Mouse (Mus musculus) lung, embryonic 14.5 days (tissue): ENCODE data around the gene Gfra1. TPM values are rescaled to one million over a fixed set of nuclear protein-coding genes. Genes with fewer than 3 reads are reported as not detected.
A peak's percentile ranks its signal among the peaks of the same experiment; 100 is the strongest.

ENCODE experiments used
- ATAC-seq: fragments of 200-750 bp; cut with Nextera tagmentation; 2 replicates; pipeline ENCODE4 v1.8.0; 2017; ENCODE audit warnings: mild to moderate bottlenecking, moderate TSS enrichment, moderate library complexity; ENCODE audit not compliant: insufficient read depth
- DNase-seq: peaks from one replicate; pipeline ENCODE4 v3.0.0-alpha.2; 2015
- H3K27ac ChIP-seq: fragments of 300-500 bp; sonication (generic); 2 replicates; pipeline ENCODE4 v1.5.1; 2014; ENCODE audit warnings: low read depth, mild to moderate bottlenecking, moderate library complexity
- H3K27me3 ChIP-seq: fragments of 300-500 bp; sonication (generic); 2 replicates; pipeline ENCODE4 v1.6.1; 2014; ENCODE audit warnings: low read length, control low read depth; ENCODE audit not compliant: insufficient read depth
- H3K36me3 ChIP-seq: fragments of 300-500 bp; sonication (generic); 2 replicates; pipeline ENCODE4 v1.6.1; 2014; ENCODE audit warnings: control low read depth; ENCODE audit not compliant: insufficient read depth
- H3K4me1 ChIP-seq: fragments of 300-500 bp; sonication (generic); 2 replicates; pipeline ENCODE4 v1.6.1; 2014; ENCODE audit warnings: antibody characterized with exemption, control low read depth; ENCODE audit not compliant: insufficient read depth
- H3K4me2 ChIP-seq: fragments of 300-500 bp; sonication (generic); 2 replicates; pipeline ENCODE4 v1.6.1; 2014; ENCODE audit warnings: mild to moderate bottlenecking
- H3K4me3 ChIP-seq: fragments of 300-500 bp; sonication (generic); 2 replicates; pipeline ENCODE4 v1.5.1; 2014; ENCODE audit warnings: low read depth, low read length
- H3K9ac ChIP-seq: fragments of 300-500 bp; sonication (generic); 2 replicates; pipeline ENCODE4 v1.6.1; 2014
- H3K9me3 ChIP-seq: fragments of 300-500 bp; sonication (generic); 2 replicates; pipeline ENCODE4 v1.6.1; 2016; ENCODE audit warnings: low read depth, low read length, control low read depth
- CTCF ChIP-seq: IDR thresholded peaks from 2 replicates; pipeline ENCODE4 v1.5.1; 2016; ENCODE audit warnings: antibody characterized with exemption, low read depth
- WGBS: fragments of 180-500 bp; shearing (Covaris S2); extraction: QIAGEN DNeasy Blood & Tissue Kit; methylation state at CpG from one replicate; pipeline ENCODE4 v1.1.7; 2014; 5-methylcytosine and 5-hydroxymethylcytosine counted together
- polyA plus RNA-seq: library from polyadenylated mRNA; unstranded; fragments of >200 nt; fragmentation: Nextera tagmentation; extraction: Ambion mirVana; gene quantifications from 2 replicates; pipeline ENCODE4 v1.2.1, GENCODE M21; 2014

Gfra1 gene
- polyA plus RNA-seq, 1 experiment from 2014 or later, result 6.7 TPM

- Histone ChIP-seq H3K27me3 (no peaks in the 10 kb centered on the region), H3K4me1 (no peaks in the 10 kb centered on the region), H3K27ac (no peak overlapping the region), H3K9me3 (no peaks in the 10 kb centered on the region), H3K9ac (no peak overlapping the region), H3K4me2 (no peak overlapping the region), H3K4me3 (no peak overlapping the region), H3K36me3 (no peaks in the 10 kb centered on the region)
- 75% methylated on average over 14 of the region's 14 CpGs for WGBS
- no peak for TF ChIP-seq CTCF
- DNase-seq, result no peak
- ATAC-seq, result no peak
Observed at GRCm38 (mm10) chr19:58295986-58296841, 159.5 kb downstream of the Gfra1 start.

- ATAC-seq, result no peak
- Histone ChIP-seq H3K4me1 (no peaks in the 10 kb centered on the region), H3K27me3 (no peaks in the 10 kb centered on the region), H3K27ac (no peak overlapping the region), H3K9ac (no peak overlapping the region), H3K4me3 (no peak overlapping the region), H3K36me3 (no peaks in the 10 kb centered on the region), H3K4me2 (no peak overlapping the region), H3K9me3 (no peaks in the 10 kb centered on the region)
- DNase-seq, result peak; percentile 21
- TF ChIP-seq CTCF, result no peak
- WGBS, result 48% methylated on average over 6 of the region's 6 CpGs
Observed at GRCm38 (mm10) chr19:58288145-58288544, 167.6 kb downstream of the Gfra1 start.

- Histone ChIP-seq H3K4me2 (no peak overlapping the region), H3K27me3 (no peaks in the 10 kb centered on the region), H3K4me1 (no peaks in the 10 kb centered on the region), H3K4me3 (no peak overlapping the region), H3K9me3 (no peaks in the 10 kb centered on the region), H3K9ac (no peak overlapping the region), H3K36me3 (no peaks in the 10 kb centered on the region), H3K27ac (no peak overlapping the region)
- ATAC-seq, result no peak
- DNase-seq, result no peak
- 66% methylated on average over 9 of the region's 9 CpGs for WGBS
- no peak for TF ChIP-seq CTCF
Observed at GRCm38 (mm10) chr19:58275281-58275680, 180.4 kb downstream of the Gfra1 start.

- ATAC-seq (no peak), DNase-seq (peak; percentile 41)
- TF ChIP-seq CTCF, result no peak
- Histone ChIP-seq H3K4me2 (no peak overlapping the region), H3K4me3 (no peak overlapping the region), H3K27ac (no peak overlapping the region), H3K36me3 (no peaks in the 10 kb centered on the region), H3K9me3 (no peaks in the 10 kb centered on the region), H3K9ac (no peak overlapping the region), H3K4me1 (no peaks in the 10 kb centered on the region), H3K27me3 (no peaks in the 10 kb centered on the region)
- 81% methylated on average over 8 of the region's 8 CpGs for WGBS
Observed at GRCm38 (mm10) chr19:58271815-58272214, 183.9 kb downstream of the Gfra1 start.

- Histone ChIP-seq H3K9ac (no peak overlapping the region), H3K27me3 (no peaks in the 10 kb centered on the region), H3K27ac (no peak overlapping the region), H3K4me2 (no peak overlapping the region), H3K36me3 (no peaks in the 10 kb centered on the region), H3K9me3 (no peaks in the 10 kb centered on the region), H3K4me3 (no peak overlapping the region), H3K4me1 (no peaks in the 10 kb centered on the region)
- TF ChIP-seq CTCF, result no peak
- DNase-seq, result no peak
- WGBS, result 71% methylated on average over 5 of the region's 5 CpGs
- no peak for ATAC-seq
Observed at GRCm38 (mm10) chr19:58270778-58271177, 184.9 kb downstream of the Gfra1 start.

GRCm38 (mm10) chr19:58268476-58268875 is 187.2 kb downstream of the Gfra1 start:
- no peaks in the 10 kb centered on the region for H3K4me1 ChIP-seq
- H3K9me3 ChIP-seq, result no peaks in the 10 kb centered on the region
- H3K9ac ChIP-seq, result no peak overlapping the region
- H3K4me3 ChIP-seq, result no peak overlapping the region
- TF ChIP-seq CTCF, result no peak
- ATAC-seq, result no peak
- 89% methylated on average over 4 of the region's 4 CpGs for WGBS
- H3K27me3 ChIP-seq, result no peaks in the 10 kb centered on the region
- no peaks in the 10 kb centered on the region for H3K36me3 ChIP-seq
- no peak overlapping the region for H3K4me2 ChIP-seq
- DNase-seq, result no peak
- no peak overlapping the region for H3K27ac ChIP-seq

- Histone ChIP-seq H3K36me3 (no peaks in the 10 kb centered on the region), H3K27ac (no peak overlapping the region), H3K4me1 (no peaks in the 10 kb centered on the region), H3K4me2 (no peak overlapping the region), H3K9me3 (no peaks in the 10 kb centered on the region), H3K4me3 (no peak overlapping the region), H3K9ac (no peak overlapping the region), H3K27me3 (no peaks in the 10 kb centered on the region)
- peak; percentile 19 for DNase-seq
- ATAC-seq, result no peak
- 34% methylated on average over 7 of the region's 7 CpGs for WGBS
- TF ChIP-seq CTCF, result no peak
Observed at GRCm38 (mm10) chr19:58266600-58266999, 189.1 kb downstream of the Gfra1 start.
